Mouse (Mus musculus): ENCODE measurements around the gene Osbpl3.
A peak's percentile ranks its signal among the peaks of the same experiment; 100 is the strongest.

Osbpl3 gene

DNA sequence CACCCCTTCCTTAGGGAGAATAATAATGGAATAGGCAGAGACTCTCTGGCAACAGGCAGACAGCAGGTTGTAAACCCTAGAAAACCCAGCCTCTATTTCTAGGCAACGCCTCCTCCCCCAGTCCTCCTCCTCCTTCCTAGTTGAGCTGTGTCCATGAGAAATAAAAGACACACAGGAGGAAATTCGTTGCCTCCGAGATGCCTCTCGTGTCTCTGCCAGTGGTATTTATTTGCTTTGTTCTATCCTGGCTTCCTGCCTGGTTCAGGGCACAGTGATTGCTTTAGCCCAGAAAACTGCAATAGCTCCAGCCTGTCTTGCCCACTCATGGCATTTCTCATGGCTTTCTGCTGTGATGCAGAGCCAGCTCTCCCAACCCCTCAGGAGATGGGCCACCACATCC lies 43.8 kb downstream of the Osbpl3 start:
- DNase-seq (ENCODE audit: extremely low read depth, insufficient read length, low spot score) = no peak

DNA sequence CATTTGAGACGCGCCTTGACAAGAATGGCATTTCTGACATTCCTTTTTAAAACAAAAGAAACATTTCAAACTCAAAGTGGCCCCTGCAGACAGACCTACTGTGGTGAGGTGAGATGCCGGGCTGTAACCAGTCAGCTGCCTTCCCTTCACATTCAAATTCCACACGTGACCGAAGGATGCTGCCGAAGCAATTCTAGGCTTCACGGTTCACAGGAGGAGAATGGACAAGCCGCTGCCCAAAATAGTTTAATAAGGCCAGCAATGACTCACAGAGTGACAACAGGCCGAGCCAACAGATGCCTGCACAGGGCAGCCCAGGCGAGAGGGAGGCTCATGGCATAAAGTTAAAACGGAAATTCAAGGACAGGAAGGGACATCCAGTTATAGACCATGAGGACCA lies 51.3 kb downstream of the Osbpl3 start:
- DNase-seq (ENCODE audit: extremely low read depth, insufficient read length, low spot score) = peak; percentile 60

DNA sequence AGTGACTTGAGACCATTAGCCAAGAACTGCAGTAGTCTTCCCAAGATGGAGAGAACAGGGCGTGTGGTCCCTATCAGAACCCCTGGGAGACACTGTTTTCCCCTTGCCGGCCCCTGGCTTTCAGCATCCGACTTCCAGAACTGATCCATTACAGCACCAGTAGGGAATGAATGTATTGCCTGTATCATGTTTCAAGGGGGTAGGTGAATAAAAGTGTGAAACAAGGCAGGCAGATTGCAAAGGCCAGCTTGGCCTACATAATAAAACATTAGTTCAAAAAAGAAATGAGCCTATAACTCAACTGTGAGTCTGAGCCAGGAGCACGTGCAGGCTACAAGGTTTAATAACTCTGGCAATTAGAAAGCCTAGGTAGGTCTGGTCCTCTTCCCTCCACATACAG lies 52.5 kb downstream of the Osbpl3 start:
- DNase-seq (ENCODE audit: extremely low read depth, insufficient read length, low spot score) = no peak

- DNase-seq (ENCODE audit: extremely low read depth, insufficient read length, low spot score) = no peak
Observed at GRCm38 (mm10) chr6:50402872-50403271, 53.1 kb downstream of the Osbpl3 start.

GRCm38 (mm10) chr6:50400234-50400633 lies 55.8 kb downstream of the Osbpl3 start:
- no peak for DNase-seq (ENCODE audit: extremely low read depth, insufficient read length, low spot score)

- DNase-seq (ENCODE audit: extremely low read depth, insufficient read length, low spot score) = no peak
Observed at GRCm38 (mm10) chr6:50399427-50400195, 56.4 kb downstream of the Osbpl3 start.

DNA sequence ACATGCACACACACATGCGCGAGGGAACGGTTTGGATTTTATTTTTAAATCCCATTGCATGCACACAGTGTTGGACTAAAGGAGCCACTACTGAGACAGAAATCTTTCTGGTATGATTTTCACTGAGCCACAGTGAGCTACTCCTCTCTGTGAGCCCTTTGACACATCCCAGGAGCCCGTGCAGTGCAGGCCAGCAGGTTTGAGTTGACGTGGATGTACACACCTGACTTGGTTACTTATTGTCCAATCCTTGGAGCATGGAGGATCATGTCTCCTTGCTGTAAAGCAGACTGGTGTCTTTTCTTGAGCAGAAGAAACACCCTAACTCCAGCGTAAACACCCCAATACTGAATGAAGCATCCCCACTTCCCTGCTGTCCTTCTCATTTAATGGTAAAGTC lies 57.7 kb downstream of the Osbpl3 start:
- DNase-seq (ENCODE audit: extremely low read depth, insufficient read length, low spot score) = no peak

GRCm38 (mm10) chr6:50397116-50397515 lies 58.9 kb downstream of the Osbpl3 start:
- DNase-seq (ENCODE audit: extremely low read depth, insufficient read length, low spot score) = no peak

DNA sequence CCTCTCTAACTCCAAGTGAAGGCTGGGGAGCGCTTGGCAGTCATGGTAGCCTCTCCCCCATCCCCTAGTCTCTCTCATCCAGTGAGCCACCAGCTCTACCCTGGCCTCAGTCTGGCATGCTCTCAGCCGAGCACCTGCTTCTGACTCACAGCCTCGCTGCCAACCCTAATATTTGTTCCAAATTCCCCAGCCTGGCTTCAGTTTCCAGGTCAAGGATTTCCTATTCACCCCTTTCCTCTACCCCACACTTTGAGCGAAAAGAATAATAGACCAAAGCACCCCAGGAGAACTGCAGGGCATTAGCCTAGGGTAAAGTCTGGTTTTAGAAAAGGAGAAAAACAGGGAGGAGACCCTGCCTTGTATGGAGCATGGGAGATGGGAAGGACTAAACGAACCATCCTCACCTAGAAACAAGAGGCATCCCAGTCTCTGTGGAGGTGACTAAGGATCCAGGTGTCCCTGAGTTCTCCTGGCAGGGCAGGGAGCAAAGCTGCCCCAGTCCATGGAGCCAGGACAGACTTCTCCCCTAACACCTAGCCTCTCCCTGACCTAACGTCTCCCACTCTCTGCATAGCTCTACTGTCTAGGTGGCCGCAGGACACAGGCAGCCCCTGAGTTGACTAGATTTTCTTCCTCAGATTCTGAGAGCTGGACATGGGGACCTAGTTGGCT lies 60.2 kb downstream of the Osbpl3 start:
- peak; percentile 63 for DNase-seq (ENCODE audit: extremely low read depth, insufficient read length, low spot score)

GRCm38 (mm10) chr6:50394432-50394831 lies 61.6 kb downstream of the Osbpl3 start:
- DNase-seq (ENCODE audit: extremely low read depth, insufficient read length, low spot score) = peak; percentile 32

GRCm38 (mm10) chr6:50393960-50394359 lies 62.0 kb downstream of the Osbpl3 start:
- no peak for DNase-seq (ENCODE audit: extremely low read depth, insufficient read length, low spot score)

GRCm38 (mm10) chr6:50391951-50392350 lies 64.0 kb downstream of the Osbpl3 start:
- no peak for DNase-seq (ENCODE audit: extremely low read depth, insufficient read length, low spot score)

DNA sequence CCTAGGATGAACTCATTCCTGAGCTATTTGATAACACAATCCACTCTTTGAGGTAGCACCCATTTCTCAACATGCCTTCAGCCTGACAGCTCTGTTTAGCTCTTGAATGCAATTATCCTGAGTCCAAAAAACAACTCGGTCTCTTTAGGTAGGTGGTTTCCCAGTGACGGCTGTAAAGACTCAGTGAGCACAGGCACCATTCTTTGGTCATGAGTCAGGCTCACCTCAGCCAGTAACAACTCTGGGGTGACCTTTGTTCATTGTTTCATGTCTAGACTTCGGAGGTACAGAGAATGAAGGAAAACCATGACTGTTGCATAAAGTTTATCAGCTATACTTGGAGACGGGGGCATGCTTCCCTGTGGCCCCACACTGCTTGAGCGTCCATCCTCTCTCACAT lies 65.7 kb downstream of the Osbpl3 start:
- DNase-seq (ENCODE audit: extremely low read depth, insufficient read length, low spot score) = peak; percentile 51

GRCm38 (mm10) chr6:50387629-50388028 lies 68.4 kb downstream of the Osbpl3 start:
- DNase-seq (ENCODE audit: extremely low read depth, insufficient read length, low spot score) = no peak

GRCm38 (mm10) chr6:50386497-50386896 lies 69.5 kb downstream of the Osbpl3 start:
- DNase-seq (ENCODE audit: extremely low read depth, insufficient read length, low spot score) = no peak

GRCm38 (mm10) chr6:50385451-50386013 lies 70.5 kb downstream of the Osbpl3 start:
- DNase-seq (ENCODE audit: extremely low read depth, insufficient read length, low spot score) = no peak

GRCm38 (mm10) chr6:50382711-50383110 lies 73.3 kb downstream of the Osbpl3 start:
- DNase-seq (ENCODE audit: extremely low read depth, insufficient read length, low spot score) = peak; percentile 24

DNA sequence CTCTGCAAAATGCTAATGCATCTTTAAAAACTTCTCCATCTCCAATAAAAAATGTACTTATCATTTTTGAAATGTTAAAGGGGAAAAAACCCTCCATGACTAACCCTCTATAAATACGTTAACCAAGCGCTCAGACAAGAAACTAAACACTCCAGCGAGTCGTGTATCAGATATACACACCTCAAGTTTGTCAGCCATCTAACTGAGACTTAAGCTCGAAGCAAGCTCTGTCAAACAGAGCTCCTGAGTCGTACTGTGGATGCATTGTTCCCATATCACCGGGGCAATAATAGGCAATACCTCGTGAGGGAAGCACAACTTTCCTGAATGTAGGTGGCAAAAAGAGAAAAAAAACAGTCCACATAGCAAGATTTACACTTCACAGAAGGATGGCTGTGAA lies 73.8 kb downstream of the Osbpl3 start:
- no peak for DNase-seq (ENCODE audit: extremely low read depth, insufficient read length, low spot score)

DNA sequence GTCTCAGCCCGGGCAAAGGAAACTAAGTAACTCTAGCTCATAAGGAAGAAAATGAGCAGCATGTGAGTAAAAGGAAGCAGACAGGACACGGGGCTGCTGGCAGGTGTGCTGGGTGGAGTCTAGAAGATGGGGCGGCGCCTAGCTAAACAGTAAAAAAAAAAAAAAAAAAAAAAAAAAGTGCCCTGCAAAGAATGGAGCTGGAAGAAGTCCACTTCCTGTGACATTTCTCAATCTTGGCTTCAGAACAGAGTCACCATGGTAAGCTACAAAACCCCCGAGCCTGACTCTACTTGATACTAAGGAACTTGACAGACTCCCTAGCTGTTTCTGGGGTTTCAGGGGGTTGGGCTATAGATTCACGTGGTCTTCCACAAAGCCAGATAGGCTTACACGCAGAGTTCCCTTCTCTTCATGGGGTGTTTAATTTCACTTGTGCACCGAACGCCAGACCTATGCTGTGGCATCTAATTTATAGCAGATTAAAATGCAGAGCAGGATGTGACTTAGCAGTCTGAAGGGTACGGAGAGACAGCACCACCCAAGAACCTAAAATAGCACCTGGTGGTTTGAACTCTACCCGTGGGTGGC lies 74.4 kb downstream of the Osbpl3 start:
- DNase-seq (ENCODE audit: extremely low read depth, insufficient read length, low spot score) = peak; percentile 48

GRCm38 (mm10) chr6:50379740-50380139 lies 76.3 kb downstream of the Osbpl3 start:
- no peak for DNase-seq (ENCODE audit: extremely low read depth, insufficient read length, low spot score)

DNA sequence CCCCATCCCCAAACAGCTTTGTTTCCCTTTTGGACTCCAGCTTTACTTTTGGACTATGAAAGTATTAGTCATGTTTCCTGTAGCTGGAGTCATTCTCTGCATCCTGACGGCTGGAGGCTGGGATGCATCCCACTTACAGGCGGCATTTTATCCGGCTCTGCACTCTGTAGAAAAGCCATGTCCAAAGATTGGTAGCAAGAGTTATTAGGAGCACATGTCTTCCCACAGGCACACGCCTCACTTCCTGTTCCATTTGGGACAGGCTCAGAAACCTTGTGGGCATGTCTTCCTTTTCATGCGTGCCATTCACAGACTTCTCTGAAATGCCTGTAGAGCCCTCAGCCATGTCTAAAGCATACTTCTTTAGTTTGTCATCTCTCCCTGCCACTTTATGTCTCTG lies 76.9 kb downstream of the Osbpl3 start:
- DNase-seq (ENCODE audit: extremely low read depth, insufficient read length, low spot score) = peak; percentile 62
